Mouse (Mus musculus): ENCODE results near the gene Rassf3. TPM values are rescaled to one million over a fixed set of nuclear protein-coding genes. Genes with fewer than 3 reads are reported as not detected.

Gene Rassf3
- total RNA-seq, 1 experiment = 13.1 TPM

- in situ Hi-C loops (cut with MboI; ENCODE audit: low sequenced_read_pairs in 2 of 2, unreplicated experiment in 2 of 2) = no loop called here
- Histone ChIP-seq H3K9me3 (ENCODE audit: control insufficient read depth, insufficient read depth, low read depth, low read length) (no peaks in the 10 kb centered on the region), H3K9ac (ENCODE audit: insufficient read depth, low read depth, low read length, poor library complexity, severe bottlenecking) (no peak overlapping the region), H3K27ac (ENCODE audit: insufficient read depth, low read depth, low read length, poor library complexity, severe bottlenecking) (no peak overlapping the region), H3K36me3 (ENCODE audit: control insufficient read depth, insufficient read depth, low read length, poor library complexity, severe bottlenecking) (no peaks in the 10 kb centered on the region), H3K4me1 (ENCODE audit: control insufficient read depth in 2 of 2, insufficient read depth in 2 of 2, low read length in 2 of 2, poor library complexity in 1 of 2) (peaks cover 3 to 10% of the 10 kb centered on the region in 2 experiments; a peak in 3 of 4 replicates), H3K4me3 (ENCODE audit: insufficient read depth in 1 of 2, low read depth in 1 of 2, low read length in 2 of 2, poor library complexity in 1 of 2, severe bottlenecking in 1 of 2) (peak overlapping the region; percentile 7 to 13; a peak in 2 of 4 replicates)
- no peak for TF ChIP-seq CHD2 (IDR thresholded peaks at IDR 0.05; ENCODE audit: low read depth, low read length)
- TF ChIP-seq MAFK (IDR thresholded peaks at IDR 0.05; ENCODE audit: insufficient read depth, low read depth, low read length) = no peak
- no peak for TF ChIP-seq ZC3H11A (IDR thresholded peaks at IDR 0.05; ENCODE audit: borderline replicate concordance, low read depth, low read length)
- no peak for TF ChIP-seq HCFC1 (IDR thresholded peaks at IDR 0.05; ENCODE audit: borderline replicate concordance, insufficient read depth, low read length)
- TF ChIP-seq ZNF384 (IDR thresholded peaks at IDR 0.05; ENCODE audit: low read depth, low read length) = no peak
- DNase-seq (ENCODE audit: low read depth, low spot score) = no peak
Measured at GRCm38 (mm10) chr10:121509751-121510643, 33.9 kb upstream of the Rassf3 start.

- H3K36me3 ChIP-seq (ENCODE audit: control insufficient read depth, insufficient read depth, low read length, poor library complexity, severe bottlenecking) = no peaks in the 10 kb centered on the region
- H3K9me3 ChIP-seq (ENCODE audit: control insufficient read depth, insufficient read depth, low read depth, low read length) = no peaks in the 10 kb centered on the region
- TF ChIP-seq CHD2 (IDR thresholded peaks at IDR 0.05; ENCODE audit: low read depth, low read length) = no peak
- TF ChIP-seq HCFC1 (IDR thresholded peaks at IDR 0.05; ENCODE audit: borderline replicate concordance, insufficient read depth, low read length) = no peak
- no peak for TF ChIP-seq ZNF384 (IDR thresholded peaks at IDR 0.05; ENCODE audit: low read depth, low read length)
- TF ChIP-seq ZC3H11A (IDR thresholded peaks at IDR 0.05; ENCODE audit: borderline replicate concordance, low read depth, low read length) = no peak
- TF ChIP-seq MAFK (IDR thresholded peaks at IDR 0.05; ENCODE audit: insufficient read depth, low read depth, low read length) = no peak
- H3K27ac ChIP-seq (ENCODE audit: insufficient read depth, low read depth, low read length, poor library complexity, severe bottlenecking) = no peak overlapping the region
- no peak overlapping the region for H3K9ac ChIP-seq (ENCODE audit: insufficient read depth, low read depth, low read length, poor library complexity, severe bottlenecking)
- H3K4me3 ChIP-seq (ENCODE audit: insufficient read depth in 1 of 2, low read depth in 1 of 2, low read length in 2 of 2, poor library complexity in 1 of 2, severe bottlenecking in 1 of 2) = no peak overlapping the region
- in situ Hi-C loops (cut with MboI; ENCODE audit: low sequenced_read_pairs in 2 of 2, unreplicated experiment in 2 of 2) = no loop called here
- no peak for DNase-seq (ENCODE audit: low read depth, low spot score)
- H3K4me1 ChIP-seq (ENCODE audit: control insufficient read depth in 2 of 2, insufficient read depth in 2 of 2, low read length in 2 of 2, poor library complexity in 1 of 2) = peaks cover 6 to 10% of the 10 kb centered on the region in 2 experiments
Measured at GRCm38 (mm10) chr10:121507755-121508544, 31.8 kb upstream of the Rassf3 start.

DNA sequence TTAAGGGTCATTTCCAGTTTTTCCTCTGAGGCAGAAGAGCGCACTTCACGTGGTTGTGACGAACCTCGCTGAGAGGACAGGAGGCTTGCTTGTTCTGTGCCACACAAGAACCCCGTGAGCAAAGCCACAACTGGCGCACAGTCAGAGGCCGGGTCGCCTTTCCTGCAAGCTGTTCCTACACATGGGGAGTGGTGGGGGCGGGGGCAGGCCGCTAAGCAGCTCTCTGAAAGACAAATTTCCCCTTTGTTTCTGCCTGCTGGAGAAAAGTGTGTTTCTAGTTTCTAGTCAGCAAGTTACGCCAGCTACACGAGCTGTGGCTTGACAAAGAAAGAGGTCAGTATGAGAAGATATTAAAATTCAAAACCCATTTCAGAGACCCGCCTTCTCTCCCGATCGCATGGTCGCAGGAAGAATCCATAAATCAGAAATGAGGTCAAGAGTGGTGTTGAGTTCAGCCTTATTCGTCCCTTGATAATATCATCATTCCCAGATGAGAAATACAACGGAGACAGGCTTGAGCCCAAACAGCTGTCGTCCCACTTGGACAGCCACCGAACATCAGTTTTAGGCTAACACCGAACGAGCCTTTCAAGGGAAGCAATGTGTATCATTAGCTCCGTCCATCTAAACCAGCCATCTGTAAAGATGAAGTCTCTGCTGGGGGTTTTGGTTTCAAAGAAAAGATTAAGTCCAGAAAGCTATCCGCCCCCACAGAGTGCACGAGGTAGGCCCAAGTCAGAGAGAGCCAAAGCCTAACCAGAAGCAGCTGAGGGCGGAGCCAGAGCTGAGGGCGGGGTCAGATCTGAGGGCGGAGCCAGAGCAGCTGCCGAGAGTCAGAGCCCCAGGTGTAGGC, 30.8 kb upstream of the Rassf3 start:
- peak overlapping the region; percentile 8 to 11 for H3K4me3 ChIP-seq (ENCODE audit: insufficient read depth in 1 of 2, low read depth in 1 of 2, low read length in 2 of 2, poor library complexity in 1 of 2, severe bottlenecking in 1 of 2)
- H3K9me3 ChIP-seq (ENCODE audit: control insufficient read depth, insufficient read depth, low read depth, low read length) = no peaks in the 10 kb centered on the region
- H3K27ac ChIP-seq (ENCODE audit: insufficient read depth, low read depth, low read length, poor library complexity, severe bottlenecking) = peak overlapping the region; percentile 51
- in situ Hi-C loops (cut with MboI; ENCODE audit: low sequenced_read_pairs in 2 of 2, unreplicated experiment in 2 of 2) = no loop called here
- H3K36me3 ChIP-seq (ENCODE audit: control insufficient read depth, insufficient read depth, low read length, poor library complexity, severe bottlenecking) = no peaks in the 10 kb centered on the region
- DNase-seq (ENCODE audit: low read depth, low spot score) = peak; percentile 74
- peak overlapping the region; percentile 74; the same call in 1 of the 2 replicates for H3K9ac ChIP-seq (ENCODE audit: insufficient read depth, low read depth, low read length, poor library complexity, severe bottlenecking)
- peaks cover 6 to 10% of the 10 kb centered on the region in 2 experiments for H3K4me1 ChIP-seq (ENCODE audit: control insufficient read depth in 2 of 2, insufficient read depth in 2 of 2, low read length in 2 of 2, poor library complexity in 1 of 2)
- TF ChIP-seq HCFC1 (IDR thresholded peaks at IDR 0.05; ENCODE audit: borderline replicate concordance, insufficient read depth, low read length) (no peak), ZNF384 (IDR thresholded peaks at IDR 0.05; ENCODE audit: low read depth, low read length) (no peak), MAFK (IDR thresholded peaks at IDR 0.05; ENCODE audit: insufficient read depth, low read depth, low read length) (no peak), CHD2 (IDR thresholded peaks at IDR 0.05; ENCODE audit: low read depth, low read length) (no peak), ZC3H11A (IDR thresholded peaks at IDR 0.05; ENCODE audit: borderline replicate concordance, low read depth, low read length) (no peak)

DNA sequence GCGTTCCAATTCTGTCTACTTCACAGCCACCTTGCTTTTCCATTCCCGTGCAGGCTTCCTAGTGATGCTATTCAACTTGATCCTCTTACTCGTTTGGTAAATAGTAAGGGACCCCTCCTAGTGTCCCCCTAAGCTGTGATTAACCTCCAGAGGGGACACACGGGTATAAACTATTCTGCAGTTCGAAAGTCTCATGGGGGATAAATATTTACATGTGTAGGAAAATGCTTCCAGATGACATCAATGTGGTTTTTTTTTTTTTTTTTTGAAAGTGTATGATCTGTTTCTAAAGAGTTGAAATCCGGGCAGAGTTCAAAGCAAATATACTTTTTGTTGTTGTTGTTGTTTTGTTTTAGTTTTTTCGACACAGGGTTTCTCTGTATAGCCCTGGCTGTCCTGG, 29.8 kb upstream of the Rassf3 start:
- in situ Hi-C loops (cut with MboI; ENCODE audit: low sequenced_read_pairs in 2 of 2, unreplicated experiment in 2 of 2) = no loop called here
- H3K4me1 ChIP-seq (ENCODE audit: control insufficient read depth in 2 of 2, insufficient read depth in 2 of 2, low read length in 2 of 2, poor library complexity in 1 of 2) = peaks cover 7 to 12% of the 10 kb centered on the region in 2 experiments
- H3K4me3 ChIP-seq (ENCODE audit: insufficient read depth in 1 of 2, low read depth in 1 of 2, low read length in 2 of 2, poor library complexity in 1 of 2, severe bottlenecking in 1 of 2) = peak overlapping the region; percentile 52 to 68; a peak in 2 of 4 replicates
- no peaks in the 10 kb centered on the region for H3K36me3 ChIP-seq (ENCODE audit: control insufficient read depth, insufficient read depth, low read length, poor library complexity, severe bottlenecking)
- DNase-seq (ENCODE audit: low read depth, low spot score) = no peak
- no peak for TF ChIP-seq ZNF384 (IDR thresholded peaks at IDR 0.05; ENCODE audit: low read depth, low read length)
- TF ChIP-seq CHD2 (IDR thresholded peaks at IDR 0.05; ENCODE audit: low read depth, low read length) = no peak
- no peak for TF ChIP-seq HCFC1 (IDR thresholded peaks at IDR 0.05; ENCODE audit: borderline replicate concordance, insufficient read depth, low read length)
- TF ChIP-seq MAFK (IDR thresholded peaks at IDR 0.05; ENCODE audit: insufficient read depth, low read depth, low read length) = no peak
- no peak for TF ChIP-seq ZC3H11A (IDR thresholded peaks at IDR 0.05; ENCODE audit: borderline replicate concordance, low read depth, low read length)
- H3K9ac ChIP-seq (ENCODE audit: insufficient read depth, low read depth, low read length, poor library complexity, severe bottlenecking) = peak overlapping the region; percentile 81; the same call in 1 of the 2 replicates
- no peak overlapping the region for H3K27ac ChIP-seq (ENCODE audit: insufficient read depth, low read depth, low read length, poor library complexity, severe bottlenecking)
- H3K9me3 ChIP-seq (ENCODE audit: control insufficient read depth, insufficient read depth, low read depth, low read length) = no peaks in the 10 kb centered on the region
